Mouse (Mus musculus) v-Abl transformed pro-B cells (cell line): Measurements from ENCODE around the gene Gm10134.
"Not testable (repeated sequence)": the region's sequence is repeated elsewhere in the genome, so short reads cannot be mapped to it uniquely, and the experiment has no call there.

ENCODE experiments used
- in situ Hi-C, 2 experiments: fragments of 400-800 bp; cut with MboI; formaldehyde crosslinking; loops; one replicate each; pipeline ENCODE4 v1.15.1; 2025; ENCODE audit not compliant: unreplicated experiment in 2 of 2

Gm10134 gene

GRCm38 (mm10) chr2:28502987-28503386, 2.9 kb upstream of the Gm10134 start:
- in situ Hi-C loops = no loop called here

GRCm38 (mm10) chr2:28504676-28505075, 1.2 kb upstream of the Gm10134 start:
- in situ Hi-C loops = no loop called here

- in situ Hi-C loops = no loop called here
Measured at GRCm38 (mm10) chr2:28506291-28506690, 396 bp downstream of the Gm10134 start.

- in situ Hi-C loops = not testable (repeated sequence)
Measured at GRCm38 (mm10) chr2:28511600-28511999, 5.7 kb downstream of the Gm10134 start.

GRCm38 (mm10) chr2:28512798-28513401, 7.0 kb downstream of the Gm10134 start, which contains the start of gene Ralgds:
TSS of gene Ralgds (plus strand) at chr2:28513125.
- in situ Hi-C loops = no loop called here

- in situ Hi-C loops = no loop called here
Measured at GRCm38 (mm10) chr2:28513431-28514370, 7.8 kb downstream of the Gm10134 start.

- in situ Hi-C loops = no loop called here
Measured at GRCm38 (mm10) chr2:28514489-28514888, 8.6 kb downstream of the Gm10134 start.

- in situ Hi-C loops = loop anchor here (5.0 kb wide), 3 partner anchors 35 to 70 kb away; partner anchors contain the start of gene Gtf3c5 (in 1 of the 2)
Measured at GRCm38 (mm10) chr2:28517206-28517909, 11.5 kb downstream of the Gm10134 start.

- in situ Hi-C loops = loop anchor here (5.0 kb wide), 3 partner anchors 34 to 69 kb away; partner anchors contain the start of gene Gtf3c5 (in 1 of the 2)
Measured at GRCm38 (mm10) chr2:28518231-28518630, 12.3 kb downstream of the Gm10134 start.

- in situ Hi-C loops = no loop called here
Measured at GRCm38 (mm10) chr2:28520581-28520980, 14.7 kb downstream of the Gm10134 start.

GRCm38 (mm10) chr2:28521571-28522151, 15.8 kb downstream of the Gm10134 start:
- in situ Hi-C loops = no loop called here

- in situ Hi-C loops = no loop called here
Measured at GRCm38 (mm10) chr2:28522166-28522565, 16.3 kb downstream of the Gm10134 start.

GRCm38 (mm10) chr2:28523643-28524117, 17.8 kb downstream of the Gm10134 start:
- in situ Hi-C loops = no loop called here

- in situ Hi-C loops = no loop called here
Measured at GRCm38 (mm10) chr2:28524406-28524805, 18.5 kb downstream of the Gm10134 start.

- in situ Hi-C loops = loop anchor here in 1 of 2 experiments (25.0 kb wide), 1 partner anchor 1213 kb away; no protein-coding TSS in a partner anchor
Measured at GRCm38 (mm10) chr2:28525219-28525942, 19.5 kb downstream of the Gm10134 start.

GRCm38 (mm10) chr2:28525943-28526876, 20.3 kb downstream of the Gm10134 start:
- in situ Hi-C loops = loop anchor here in 1 of 2 experiments (25.0 kb wide), 1 partner anchor 1214 kb away; no protein-coding TSS in a partner anchor

- in situ Hi-C loops = loop anchor here in 1 of 2 experiments (25.0 kb wide), 1 partner anchor 1215 kb away; no protein-coding TSS in a partner anchor
Measured at GRCm38 (mm10) chr2:28527436-28528353, 21.8 kb downstream of the Gm10134 start.
